Mouse (Mus musculus): ENCODE data around the gene Wrnip1.

DNA sequence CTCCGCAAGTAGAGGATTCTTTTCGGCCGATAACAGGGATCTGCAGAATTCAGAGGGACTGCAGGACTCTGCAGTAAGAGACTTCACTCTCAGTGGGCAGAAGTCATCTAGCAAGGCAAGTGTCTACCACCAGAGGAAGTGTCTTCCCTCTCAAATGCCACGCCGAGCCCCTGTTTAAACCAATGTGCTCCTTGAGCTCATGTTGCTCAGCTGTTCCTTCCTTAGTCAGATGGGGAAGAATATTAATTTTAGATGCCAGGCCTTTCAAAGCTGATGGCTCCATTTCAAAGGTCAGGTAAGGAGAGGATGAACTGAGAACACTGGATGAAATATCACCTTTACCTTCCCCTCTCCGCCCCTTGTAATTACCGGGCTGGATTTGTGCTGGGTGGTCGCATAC, 18.0 kb upstream of the Wrnip1 start, which contains the start of gene Mylk4:
- no peak for TF ChIP-seq POLR2A (IDR thresholded peaks at IDR 0.05; ENCODE audit: borderline replicate concordance, extremely low read depth, low read depth, low read length)
- TF ChIP-seq CTCF (IDR thresholded peaks at IDR 0.05; ENCODE audit: insufficient read depth, low read length) = no peak
